Mouse (Mus musculus): ENCODE data around the gene Plagl2. TPM values are rescaled to one million over a fixed set of nuclear protein-coding genes. Genes with fewer than 3 reads are reported as not detected.

Gene Plagl2
- polyA plus RNA-seq, 1 experiment from 2014 or later, result 7.1 TPM

DNA sequence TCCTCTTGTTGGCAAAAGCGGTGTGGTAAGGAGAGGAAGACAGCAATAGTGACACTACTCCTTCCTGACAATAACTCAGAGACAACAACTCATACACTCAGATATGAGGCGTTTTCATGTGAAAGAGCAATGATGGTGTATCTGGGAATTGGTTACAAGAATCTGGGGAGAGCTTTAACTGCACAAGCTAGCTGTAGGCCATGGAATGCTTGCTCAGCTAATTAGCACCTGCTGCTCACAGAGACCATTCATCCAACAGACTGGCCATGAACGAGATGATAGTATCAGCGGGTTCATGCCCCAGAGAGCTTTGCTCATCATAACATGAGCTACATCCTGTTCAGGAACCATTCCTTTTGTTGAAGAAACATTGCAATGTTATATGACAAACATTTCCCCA lies 4.0 kb downstream of the Plagl2 start:
- no peak overlapping the region for H3K27ac ChIP-seq (replicated peaks)
- H3K4me3 ChIP-seq, result no peak overlapping the region
- H3K4me1 ChIP-seq (replicated peaks), result peaks cover 45% of the 10 kb centered on the region
- no peak for ATAC-seq (ENCODE audit: low read depth)
- 65% methylated on average over 4 of the region's 4 CpGs for WGBS
- H3K36me3 ChIP-seq, result peaks cover 49% of the 10 kb centered on the region
- no peaks in the 10 kb centered on the region for H3K9me3 ChIP-seq
- no peak overlapping the region for H3K9ac ChIP-seq
- H3K27me3 ChIP-seq, result no peaks in the 10 kb centered on the region
- H3K4me2 ChIP-seq, result no peak overlapping the region

- Histone ChIP-seq H3K27ac (replicated peaks) (no peak overlapping the region), H3K9ac (no peak overlapping the region), H3K9me3 (no peaks in the 10 kb centered on the region), H3K27me3 (no peaks in the 10 kb centered on the region), H3K4me2 (no peak overlapping the region), H3K36me3 (peaks cover 64% of the 10 kb centered on the region), H3K4me1 (replicated peaks) (peaks cover 15% of the 10 kb centered on the region), H3K4me3 (no peak overlapping the region)
- ATAC-seq (ENCODE audit: low read depth), result no peak
- 91% methylated on average over 5 of the region's 5 CpGs for WGBS
Observed at GRCm38 (mm10) chr2:153228523-153228922, 12.7 kb downstream of the Plagl2 start.

DNA sequence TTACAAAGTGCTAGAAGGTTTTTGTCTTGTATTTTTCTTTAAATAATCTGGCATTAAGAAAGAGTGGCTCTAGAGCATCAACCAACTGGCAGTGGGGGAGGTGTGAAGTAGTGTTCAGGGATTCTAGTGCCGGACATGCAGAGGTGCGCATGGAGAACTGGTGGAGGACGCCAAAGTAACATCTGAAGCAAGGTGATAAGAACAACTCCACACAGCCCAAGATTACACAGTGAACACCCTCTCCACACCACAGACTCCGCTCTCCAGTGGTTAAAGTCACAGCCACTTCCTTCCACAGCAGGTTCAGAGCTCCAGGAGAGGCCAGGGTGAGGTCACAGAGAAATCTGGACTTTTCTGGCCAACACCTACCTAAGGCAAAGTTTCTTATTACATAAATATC lies 13.3 kb downstream of the Plagl2 start:
- no peaks in the 10 kb centered on the region for H3K27me3 ChIP-seq
- peaks cover 15% of the 10 kb centered on the region for H3K4me1 ChIP-seq (replicated peaks)
- no peak overlapping the region for H3K9ac ChIP-seq
- H3K9me3 ChIP-seq, result no peaks in the 10 kb centered on the region
- H3K4me2 ChIP-seq, result no peak overlapping the region
- 93% methylated on average over 4 of the region's 4 CpGs for WGBS
- no peak for ATAC-seq (ENCODE audit: low read depth)
- no peak overlapping the region for H3K27ac ChIP-seq (replicated peaks)
- H3K4me3 ChIP-seq, result no peak overlapping the region
- peaks cover 59% of the 10 kb centered on the region for H3K36me3 ChIP-seq

DNA sequence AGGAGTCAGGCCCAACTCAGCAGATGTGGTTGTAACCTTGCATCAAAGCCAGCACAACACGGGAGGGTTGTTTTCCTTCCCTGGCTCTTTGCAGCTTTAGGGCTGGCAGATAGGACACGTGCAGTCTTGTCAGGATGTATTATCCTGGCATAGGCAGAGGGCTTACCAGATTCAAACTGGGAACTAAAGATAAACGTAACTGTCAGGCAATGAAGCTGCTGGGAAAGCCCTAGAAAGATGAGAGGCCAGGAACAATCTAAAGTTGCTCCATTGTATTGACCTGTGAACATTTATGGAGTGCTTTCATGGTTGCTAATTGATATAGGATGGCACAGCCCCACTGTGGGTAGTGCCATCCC lies 15.7 kb downstream of the Plagl2 start:
- Histone ChIP-seq H3K4me3 (peak overlapping the region; percentile 58), H3K27me3 (no peaks in the 10 kb centered on the region), H3K4me1 (replicated peaks) (peaks cover 15% of the 10 kb centered on the region), H3K4me2 (peak overlapping the region; percentile 72), H3K27ac (replicated peaks) (peak overlapping the region; percentile 83), H3K9ac (peak overlapping the region; percentile 84), H3K36me3 (peaks cover 44% of the 10 kb centered on the region), H3K9me3 (no peaks in the 10 kb centered on the region)
- 8% methylated on average over 3 of the region's 3 CpGs for WGBS
- no peak; the same call in 1 of the 2 replicates for ATAC-seq (ENCODE audit: low read depth)

DNA sequence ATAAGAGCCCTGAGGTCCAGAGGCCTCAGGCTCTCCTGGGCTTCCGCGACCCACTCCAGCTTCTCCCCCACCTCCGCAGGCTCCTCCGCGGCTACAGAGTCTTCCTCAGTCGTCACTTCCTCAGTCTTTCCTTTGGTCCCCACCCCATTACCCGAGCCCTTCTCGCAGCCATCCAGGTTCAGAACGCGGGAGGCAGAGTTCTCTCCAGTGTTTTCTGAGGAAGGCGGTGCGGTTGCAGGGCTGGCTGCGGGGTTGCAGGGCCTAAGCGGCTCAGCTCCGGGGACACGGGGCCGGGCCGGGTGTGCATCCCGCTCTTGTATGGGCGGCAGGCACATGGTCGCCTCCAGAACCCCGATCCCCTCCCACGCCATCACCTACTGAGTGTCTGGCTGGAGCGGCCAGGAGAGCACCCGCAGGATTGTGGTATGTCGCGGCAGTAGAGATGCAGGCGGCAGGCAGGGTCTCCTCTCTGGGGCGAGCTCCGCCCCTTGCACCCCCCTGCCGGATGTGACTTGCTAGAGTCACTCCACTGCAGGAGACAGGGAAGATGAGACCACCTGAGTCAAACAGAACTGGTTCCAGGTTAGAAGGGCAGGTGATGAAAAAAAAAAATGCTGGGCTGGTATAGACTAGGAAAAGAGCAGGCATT lies 16.2 kb downstream of the Plagl2 start, which contains the start of gene Tspyl3:
TSS of gene Tspyl3 (minus strand) at position 496 of the 649 bp plus-strand sequence.
- Histone ChIP-seq H3K4me1 (replicated peaks) (peaks cover 15% of the 10 kb centered on the region), H3K27me3 (no peaks in the 10 kb centered on the region), H3K36me3 (peaks cover 39% of the 10 kb centered on the region), H3K27ac (replicated peaks) (peak within 1 kb of the TSS; percentile 83), H3K4me3 (peak within 1 kb of the TSS; percentile 58), H3K9me3 (no peaks in the 10 kb centered on the region), H3K4me2 (peak within 1 kb of the TSS; percentile 72), H3K9ac (peak within 1 kb of the TSS; percentile 84)
- WGBS, result 5% methylated on average over 31 of the region's 31 CpGs
- peak; percentile 82 for ATAC-seq (ENCODE audit: low read depth)

DNA sequence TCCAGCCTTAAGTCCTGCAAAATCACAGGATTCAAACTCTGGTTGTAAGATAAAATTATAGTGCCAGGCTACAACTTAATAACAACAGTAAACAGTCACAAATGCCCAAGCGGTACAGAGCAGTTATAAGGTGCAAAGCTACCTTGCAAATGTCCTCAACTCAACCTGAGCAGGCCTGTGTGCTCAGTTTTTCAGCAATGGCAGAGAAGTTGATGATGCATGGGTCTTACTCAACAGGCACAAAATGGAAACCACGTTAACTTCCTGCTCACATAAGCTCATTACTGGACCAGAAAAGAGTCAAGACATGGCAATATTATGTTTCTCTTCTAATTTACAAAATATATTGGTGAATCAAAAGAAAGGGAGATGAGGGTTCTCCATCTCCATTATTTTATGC lies 18.7 kb downstream of the Plagl2 start:
- Histone ChIP-seq H3K4me1 (replicated peaks) (peaks cover 15% of the 10 kb centered on the region), H3K27ac (replicated peaks) (no peak overlapping the region), H3K4me3 (no peak overlapping the region), H3K9me3 (no peaks in the 10 kb centered on the region), H3K36me3 (peaks cover 16% of the 10 kb centered on the region), H3K27me3 (no peaks in the 10 kb centered on the region), H3K9ac (no peak overlapping the region), H3K4me2 (no peak overlapping the region)
- no peak for ATAC-seq (ENCODE audit: low read depth)
- 93% methylated on average over 2 of the region's 2 CpGs for WGBS

- no peak overlapping the region for H3K4me3 ChIP-seq
- no peak overlapping the region for H3K9ac ChIP-seq
- H3K9me3 ChIP-seq, result no peaks in the 10 kb centered on the region
- H3K4me1 ChIP-seq (replicated peaks), result peaks cover 15% of the 10 kb centered on the region
- H3K27ac ChIP-seq (replicated peaks), result no peak overlapping the region
- no peak overlapping the region for H3K4me2 ChIP-seq
- no peaks in the 10 kb centered on the region for H3K27me3 ChIP-seq
- ATAC-seq (ENCODE audit: low read depth), result no peak
- H3K36me3 ChIP-seq, result peaks cover 12% of the 10 kb centered on the region; the same call in 1 of the 2 replicates
Observed at GRCm38 (mm10) chr2:153222130-153222529, 19.1 kb downstream of the Plagl2 start.

- no peaks in the 10 kb centered on the region for H3K9me3 ChIP-seq
- H3K4me1 ChIP-seq (replicated peaks), result peaks cover 15% of the 10 kb centered on the region
- ATAC-seq (ENCODE audit: low read depth), result no peak
- H3K36me3 ChIP-seq, result peaks cover 8% of the 10 kb centered on the region; the same call in 1 of the 2 replicates
- no peaks in the 10 kb centered on the region for H3K27me3 ChIP-seq
- H3K9ac ChIP-seq, result no peak overlapping the region
- H3K4me3 ChIP-seq, result no peak overlapping the region
- no peak overlapping the region for H3K27ac ChIP-seq (replicated peaks)
- no peak overlapping the region for H3K4me2 ChIP-seq
- WGBS, result 89% methylated on average over 4 of the region's 4 CpGs
Observed at GRCm38 (mm10) chr2:153221620-153222019, 19.6 kb downstream of the Plagl2 start.

- H3K9me3 ChIP-seq, result no peaks in the 10 kb centered on the region
- no peak overlapping the region for H3K9ac ChIP-seq
- H3K4me3 ChIP-seq, result no peak overlapping the region
- H3K4me2 ChIP-seq, result no peak overlapping the region
- H3K27ac ChIP-seq (replicated peaks), result no peak overlapping the region
- no peak for ATAC-seq (ENCODE audit: low read depth)
- peaks cover 8% of the 10 kb centered on the region; the same call in 1 of the 2 replicates for H3K36me3 ChIP-seq
- H3K27me3 ChIP-seq, result no peaks in the 10 kb centered on the region
- WGBS, result 73% methylated on average over 3 of the region's 3 CpGs
- H3K4me1 ChIP-seq (replicated peaks), result no peaks in the 10 kb centered on the region
Observed at GRCm38 (mm10) chr2:153218516-153218915, 22.7 kb downstream of the Plagl2 start.

DNA sequence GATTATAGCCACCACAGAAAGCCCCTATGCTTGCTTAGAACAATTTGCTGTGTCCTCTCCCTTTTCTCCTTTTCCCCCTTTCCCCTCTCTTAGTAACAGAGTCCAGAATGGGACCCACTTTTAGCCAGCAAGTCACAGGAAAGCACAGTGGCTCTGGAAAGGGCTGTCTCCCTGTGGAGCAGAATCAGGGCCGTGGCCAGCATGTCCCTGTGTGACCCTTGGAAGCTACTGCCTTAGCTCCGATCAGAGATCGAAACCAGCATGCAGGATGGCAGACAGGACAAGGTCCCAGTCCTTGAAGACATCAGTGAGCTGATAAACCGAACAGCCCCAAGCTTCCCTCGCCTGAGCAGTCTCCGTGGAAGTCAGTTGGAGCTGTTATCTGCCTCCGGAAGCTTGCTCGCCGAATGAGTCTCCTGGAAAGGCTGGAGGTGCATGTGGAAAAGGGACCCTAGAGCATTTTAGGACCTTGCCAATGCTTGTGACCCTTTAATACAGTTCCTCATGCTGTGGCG lies 23.3 kb downstream of the Plagl2 start:
- 89% methylated on average over 10 of the region's 10 CpGs for WGBS
- no peaks in the 10 kb centered on the region for H3K9me3 ChIP-seq
- no peaks in the 10 kb centered on the region for H3K4me1 ChIP-seq (replicated peaks)
- H3K9ac ChIP-seq, result no peak overlapping the region
- peaks cover 8% of the 10 kb centered on the region; the same call in 1 of the 2 replicates for H3K36me3 ChIP-seq
- no peaks in the 10 kb centered on the region for H3K27me3 ChIP-seq
- no peak overlapping the region for H3K4me2 ChIP-seq
- H3K27ac ChIP-seq (replicated peaks), result no peak overlapping the region
- no peak overlapping the region for H3K4me3 ChIP-seq
- no peak for ATAC-seq (ENCODE audit: low read depth)

GRCm38 (mm10) chr2:153215421-153215820 lies 25.8 kb downstream of the Plagl2 start:
- Histone ChIP-seq H3K27me3 (no peaks in the 10 kb centered on the region), H3K9ac (no peak overlapping the region), H3K4me1 (replicated peaks) (no peaks in the 10 kb centered on the region), H3K36me3 (0 out of 2 replicates have a peak, but pooled peaks cover 10% of the 10 kb centered on the region), H3K9me3 (no peaks in the 10 kb centered on the region), H3K4me2 (no peak overlapping the region), H3K4me3 (no peak overlapping the region), H3K27ac (replicated peaks) (no peak overlapping the region)
- ATAC-seq (ENCODE audit: low read depth), result no peak
- WGBS, result 87% methylated on average over 4 of the region's 4 CpGs

GRCm38 (mm10) chr2:153214771-153215259 lies 26.4 kb downstream of the Plagl2 start:
- no peaks in the 10 kb centered on the region for H3K9me3 ChIP-seq
- H3K27ac ChIP-seq (replicated peaks), result no peak overlapping the region
- 87% methylated on average over 6 of the region's 6 CpGs for WGBS
- H3K27me3 ChIP-seq, result no peaks in the 10 kb centered on the region
- no peak overlapping the region for H3K9ac ChIP-seq
- no peak overlapping the region for H3K4me2 ChIP-seq
- H3K4me3 ChIP-seq, result no peak overlapping the region
- ATAC-seq (ENCODE audit: low read depth), result no peak
- H3K36me3 ChIP-seq, result peaks cover 16% of the 10 kb centered on the region
- H3K4me1 ChIP-seq (replicated peaks), result no peaks in the 10 kb centered on the region

DNA sequence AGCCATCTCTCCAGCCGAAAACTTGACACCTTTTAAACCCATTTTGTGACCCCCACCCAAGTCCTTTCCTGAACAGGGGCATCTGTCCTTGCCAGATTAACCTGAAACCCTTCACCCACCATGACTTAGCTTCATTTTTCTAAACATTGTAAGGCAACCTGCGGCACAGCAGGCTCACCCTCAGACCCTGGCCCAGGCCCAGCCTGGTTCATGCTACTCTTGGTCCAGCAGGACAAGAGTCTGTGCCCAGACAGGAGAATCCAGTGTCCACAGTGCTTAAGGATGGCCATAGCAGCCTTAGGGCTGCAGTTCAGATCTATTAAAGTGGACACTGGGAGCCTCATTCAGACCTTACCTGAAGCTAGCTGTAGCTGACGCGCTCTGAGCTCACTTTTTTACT lies 27.9 kb downstream of the Plagl2 start:
- no peak for ATAC-seq (ENCODE audit: low read depth)
- Histone ChIP-seq H3K9me3 (no peaks in the 10 kb centered on the region), H3K27ac (replicated peaks) (no peak overlapping the region), H3K4me2 (no peak overlapping the region), H3K9ac (no peak overlapping the region), H3K27me3 (no peaks in the 10 kb centered on the region), H3K4me3 (no peak overlapping the region), H3K36me3 (peaks cover 31% of the 10 kb centered on the region), H3K4me1 (replicated peaks) (no peaks in the 10 kb centered on the region)
- 88% methylated on average over 4 of the region's 4 CpGs for WGBS
